Mouse (Mus musculus) spleen, adult 2 months (tissue): Measurements from ENCODE around the gene Cadps.

Experiments
- CTCF ChIP-seq: fragments of 200-500 bp; IDR thresholded peaks from 2 replicates; pipeline ENCODE4 v1.5.1; 2011; ENCODE audit warnings: mild to moderate bottlenecking, inconsistent platforms; ENCODE audit not compliant: insufficient read depth, insufficient read length, insufficient replicate concordance; ENCODE audit errors: extremely low read depth
- POLR2A ChIP-seq: fragments of 200-500 bp; IDR thresholded peaks from 2 replicates; pipeline ENCODE4 v1.6.1; 2011; ENCODE audit warnings: low read depth, low read length, inconsistent platforms

DNA sequence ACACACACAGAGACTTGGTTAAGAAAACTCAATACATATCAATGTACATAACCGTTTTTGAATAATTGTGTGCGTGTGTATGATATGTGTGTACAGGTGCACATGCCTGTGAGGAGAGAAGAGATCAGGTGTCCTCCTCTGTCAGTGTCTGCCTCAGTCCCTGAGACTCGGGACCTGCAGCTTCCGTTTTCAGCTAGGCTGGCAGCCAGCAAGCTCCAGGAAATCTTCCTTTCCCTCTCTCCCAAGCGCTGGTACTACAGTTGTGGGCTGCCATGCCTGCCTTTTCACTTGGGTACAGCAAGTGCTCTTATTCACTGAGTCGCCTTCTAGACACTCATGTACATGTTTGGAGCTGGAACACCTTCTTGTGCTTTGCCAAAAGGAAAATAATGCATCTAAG, 435.7 kb downstream of the Cadps start:
- TF ChIP-seq POLR2A (no peak), CTCF (no peak)
